Mouse (Mus musculus) heart, postnatal 0 days (tissue): ENCODE results near the gene Ubqln4.

Source experiments
- CTCF ChIP-seq: IDR thresholded peaks from 2 replicates; pipeline ENCODE4 v1.5.1; 2016; ENCODE audit warnings: antibody characterized with exemption, control low read depth, low read depth
- EP300 ChIP-seq: IDR thresholded peaks from 2 replicates; pipeline ENCODE4 v1.6.1; 2016; ENCODE audit warnings: antibody characterized with exemption, low read depth

GRCm38 (mm10) chr3:88533706-88534105 is 19.9 kb upstream of the Ubqln4 start:
- TF ChIP-seq CTCF (no peak), EP300 (no peak)
